Mouse (Mus musculus): Measurements from ENCODE around the gene Stxbp6. TPM values are rescaled to one million over a fixed set of nuclear protein-coding genes. Genes with fewer than 3 reads are reported as not detected.
"Not testable (repeated sequence)": the region's sequence is repeated elsewhere in the genome, so short reads cannot be mapped to it uniquely, and the experiment has no call there.

Stxbp6 gene
- polyA plus RNA-seq, 1 experiment: 6.1 TPM

GRCm38 (mm10) chr12:45056372-45056771 is 18.1 kb downstream of the Stxbp6 start:
- Histone ChIP-seq H3K27me3 (ENCODE audit: control insufficient read depth, insufficient read depth, low read length) (no peaks in the 10 kb centered on the region), H3K27ac (ENCODE audit: control insufficient read depth, insufficient read depth, low read depth, low read length) (no peak overlapping the region), H3K36me3 (ENCODE audit: control insufficient read depth, insufficient read depth, low read length) (no peaks in the 10 kb centered on the region), H3K4me3 (ENCODE audit: control insufficient read depth, low read depth, low read length) (no peak overlapping the region), H3K4me1 (ENCODE audit: control insufficient read depth, insufficient read depth, low read length) (no peaks in the 10 kb centered on the region)
- TF ChIP-seq POLR2A (IDR thresholded peaks at IDR 0.05; ENCODE audit: control insufficient read depth, low read depth, low read length): no peak
- no peak for TF ChIP-seq CTCF (IDR thresholded peaks at IDR 0.05; ENCODE audit: control insufficient read depth, insufficient read depth, insufficient replicate concordance, low read depth, low read length)

DNA sequence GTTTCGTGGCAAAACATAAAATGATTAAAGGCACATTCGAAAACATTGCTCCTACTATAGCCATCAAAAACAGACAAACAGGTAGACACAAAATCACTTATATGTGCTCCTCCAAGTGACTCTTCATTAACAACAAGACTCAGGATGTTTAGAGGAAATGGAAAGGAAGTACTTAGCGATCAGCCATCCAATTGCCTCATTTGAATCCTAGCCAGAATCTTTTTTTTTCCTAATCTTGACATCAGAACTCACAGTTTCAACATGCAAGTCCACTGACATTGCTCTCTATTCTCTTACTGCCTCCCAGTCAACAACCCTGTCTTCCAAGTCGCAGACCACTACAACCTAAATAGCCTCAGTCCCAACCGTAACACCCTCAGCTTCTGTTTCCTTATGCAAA is 21.2 kb downstream of the Stxbp6 start:
- Histone ChIP-seq H3K4me3 (ENCODE audit: control insufficient read depth, low read depth, low read length) (no peak overlapping the region), H3K36me3 (ENCODE audit: control insufficient read depth, insufficient read depth, low read length) (no peaks in the 10 kb centered on the region), H3K27ac (ENCODE audit: control insufficient read depth, insufficient read depth, low read depth, low read length) (no peak overlapping the region), H3K4me1 (ENCODE audit: control insufficient read depth, insufficient read depth, low read length) (no peaks in the 10 kb centered on the region), H3K27me3 (ENCODE audit: control insufficient read depth, insufficient read depth, low read length) (no peaks in the 10 kb centered on the region)
- TF ChIP-seq POLR2A (IDR thresholded peaks at IDR 0.05; ENCODE audit: control insufficient read depth, low read depth, low read length) (no peak), CTCF (IDR thresholded peaks at IDR 0.05; ENCODE audit: control insufficient read depth, insufficient read depth, insufficient replicate concordance, low read depth, low read length) (no peak)

DNA sequence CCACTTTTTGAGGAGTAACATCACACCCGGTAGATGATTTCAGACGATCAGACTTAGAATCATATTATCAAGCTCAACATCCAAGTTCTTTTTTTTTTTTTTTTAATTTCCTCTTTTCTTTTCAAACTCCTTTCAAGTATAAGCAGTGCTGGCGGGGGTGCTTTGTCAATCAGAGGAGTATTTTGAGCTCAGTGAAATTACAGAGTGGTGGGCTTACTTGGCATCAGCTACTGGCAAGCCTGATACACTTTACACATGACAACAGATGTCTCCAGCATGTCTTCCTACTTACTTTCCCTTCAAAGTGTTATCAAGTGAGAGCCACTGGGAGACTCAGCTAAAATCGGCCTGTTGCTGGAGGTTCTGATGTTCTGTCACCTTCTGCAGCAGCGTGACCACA is 21.6 kb downstream of the Stxbp6 start:
- no peak overlapping the region for H3K27ac ChIP-seq (ENCODE audit: control insufficient read depth, insufficient read depth, low read depth, low read length)
- no peak for TF ChIP-seq CTCF (IDR thresholded peaks at IDR 0.05; ENCODE audit: control insufficient read depth, insufficient read depth, insufficient replicate concordance, low read depth, low read length)
- TF ChIP-seq POLR2A (IDR thresholded peaks at IDR 0.05; ENCODE audit: control insufficient read depth, low read depth, low read length): no peak
- H3K27me3 ChIP-seq (ENCODE audit: control insufficient read depth, insufficient read depth, low read length): no peaks in the 10 kb centered on the region
- no peak overlapping the region for H3K4me3 ChIP-seq (ENCODE audit: control insufficient read depth, low read depth, low read length)
- H3K4me1 ChIP-seq (ENCODE audit: control insufficient read depth, insufficient read depth, low read length): no peaks in the 10 kb centered on the region
- H3K36me3 ChIP-seq (ENCODE audit: control insufficient read depth, insufficient read depth, low read length): no peaks in the 10 kb centered on the region

DNA sequence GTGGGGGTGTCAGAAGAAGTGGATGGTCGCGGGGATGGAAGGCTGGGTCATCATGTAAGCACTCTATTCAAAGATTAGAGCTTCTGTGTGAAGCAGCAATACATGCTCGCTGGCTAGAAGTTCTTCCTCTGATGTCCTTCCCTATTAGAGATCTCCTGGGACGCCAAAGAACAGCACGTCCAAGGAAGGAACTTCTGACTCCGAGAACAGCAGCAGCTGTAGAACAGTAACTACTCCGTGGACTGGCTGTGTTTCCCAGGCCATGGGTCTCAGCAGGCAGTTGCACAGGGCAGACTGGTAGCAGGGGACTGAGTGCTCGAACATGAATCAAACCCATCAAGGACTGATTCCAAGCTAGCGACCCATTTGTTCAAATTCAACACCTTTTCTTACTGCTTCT is 24.6 kb downstream of the Stxbp6 start:
- H3K4me1 ChIP-seq (ENCODE audit: control insufficient read depth, insufficient read depth, low read length): no peaks in the 10 kb centered on the region
- no peak overlapping the region for H3K27ac ChIP-seq (ENCODE audit: control insufficient read depth, insufficient read depth, low read depth, low read length)
- TF ChIP-seq POLR2A (IDR thresholded peaks at IDR 0.05; ENCODE audit: control insufficient read depth, low read depth, low read length): no peak
- TF ChIP-seq CTCF (IDR thresholded peaks at IDR 0.05; ENCODE audit: control insufficient read depth, insufficient read depth, insufficient replicate concordance, low read depth, low read length): no peak
- no peaks in the 10 kb centered on the region for H3K36me3 ChIP-seq (ENCODE audit: control insufficient read depth, insufficient read depth, low read length)
- no peak overlapping the region for H3K4me3 ChIP-seq (ENCODE audit: control insufficient read depth, low read depth, low read length)
- H3K27me3 ChIP-seq (ENCODE audit: control insufficient read depth, insufficient read depth, low read length): no peaks in the 10 kb centered on the region

DNA sequence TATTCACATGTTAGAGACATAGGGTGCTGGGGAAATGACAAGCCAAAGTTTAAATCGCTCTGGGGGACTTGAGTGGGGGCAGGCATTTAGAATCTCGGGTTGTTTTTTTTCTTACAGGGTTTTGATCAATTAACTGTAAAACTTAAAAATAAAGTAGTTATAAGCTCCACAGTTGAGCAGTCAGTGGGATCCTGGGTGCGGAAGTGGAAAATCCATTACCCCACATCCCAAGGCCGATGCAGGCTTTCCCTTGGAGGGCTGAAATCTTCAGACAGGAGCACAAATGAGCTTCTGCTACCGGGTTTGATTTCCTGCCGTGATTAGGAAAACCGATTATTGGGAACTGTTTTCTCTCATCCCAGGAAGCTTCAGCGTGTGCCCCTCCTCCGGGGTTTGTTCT is 26.8 kb downstream of the Stxbp6 start:
- not testable (repeated sequence) for H3K36me3 ChIP-seq (ENCODE audit: control insufficient read depth, insufficient read depth, low read length); H3K4me3 ChIP-seq (ENCODE audit: control insufficient read depth, low read depth, low read length); H3K27me3 ChIP-seq (ENCODE audit: control insufficient read depth, insufficient read depth, low read length); H3K27ac ChIP-seq (ENCODE audit: control insufficient read depth, insufficient read depth, low read depth, low read length); H3K4me1 ChIP-seq (ENCODE audit: control insufficient read depth, insufficient read depth, low read length)

DNA sequence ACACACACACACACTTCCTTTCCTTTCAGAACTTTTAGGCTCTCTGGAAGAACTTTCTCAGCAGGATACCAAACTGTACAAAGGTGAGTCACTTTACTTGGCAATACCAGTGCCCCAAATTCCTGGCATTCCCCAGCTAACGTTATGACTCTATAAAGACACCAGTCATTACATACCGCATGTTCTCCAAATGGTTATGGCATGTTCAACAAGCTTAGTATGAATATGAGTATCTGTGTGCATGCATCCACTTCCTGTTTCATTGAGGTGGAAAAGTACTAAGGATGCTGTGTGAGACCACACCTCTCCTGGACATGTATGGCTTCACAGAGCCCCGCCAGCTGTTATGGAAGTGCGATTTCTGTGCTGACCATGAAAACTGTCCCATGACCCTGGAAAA is 27.3 kb downstream of the Stxbp6 start:
- H3K36me3 ChIP-seq (ENCODE audit: control insufficient read depth, insufficient read depth, low read length): no peaks in the 10 kb centered on the region
- peaks cover 2% of the 10 kb centered on the region for H3K4me1 ChIP-seq (ENCODE audit: control insufficient read depth, insufficient read depth, low read length)
- no peak overlapping the region for H3K4me3 ChIP-seq (ENCODE audit: control insufficient read depth, low read depth, low read length)
- no peak overlapping the region for H3K27ac ChIP-seq (ENCODE audit: control insufficient read depth, insufficient read depth, low read depth, low read length)
- TF ChIP-seq CTCF (IDR thresholded peaks at IDR 0.05; ENCODE audit: control insufficient read depth, insufficient read depth, insufficient replicate concordance, low read depth, low read length): no peak
- no peak for TF ChIP-seq POLR2A (IDR thresholded peaks at IDR 0.05; ENCODE audit: control insufficient read depth, low read depth, low read length)
- H3K27me3 ChIP-seq (ENCODE audit: control insufficient read depth, insufficient read depth, low read length): no peaks in the 10 kb centered on the region

DNA sequence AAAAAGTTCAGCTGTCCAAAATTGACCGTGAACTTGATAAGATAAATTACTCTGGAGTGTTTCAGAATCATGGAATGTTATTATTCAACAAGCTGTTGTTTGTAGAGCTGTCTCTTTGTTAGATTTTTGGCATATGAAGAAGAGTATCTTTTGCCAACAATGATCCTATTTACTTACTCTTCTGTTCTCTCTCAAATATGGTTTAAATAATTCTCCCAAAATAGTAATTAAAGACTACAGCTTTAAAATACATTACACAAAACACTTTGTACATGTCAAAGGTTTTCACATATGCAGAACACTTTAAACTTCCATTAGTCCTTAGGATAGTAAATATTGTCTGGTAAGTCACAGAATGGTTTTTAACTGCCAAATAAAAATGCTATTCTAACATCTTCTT is 29.9 kb downstream of the Stxbp6 start:
- no peaks in the 10 kb centered on the region for H3K27me3 ChIP-seq (ENCODE audit: control insufficient read depth, insufficient read depth, low read length)
- H3K4me1 ChIP-seq (ENCODE audit: control insufficient read depth, insufficient read depth, low read length): peaks cover 2% of the 10 kb centered on the region
- no peaks in the 10 kb centered on the region for H3K36me3 ChIP-seq (ENCODE audit: control insufficient read depth, insufficient read depth, low read length)
- no peak for TF ChIP-seq CTCF (IDR thresholded peaks at IDR 0.05; ENCODE audit: control insufficient read depth, insufficient read depth, insufficient replicate concordance, low read depth, low read length)
- no peak for TF ChIP-seq POLR2A (IDR thresholded peaks at IDR 0.05; ENCODE audit: control insufficient read depth, low read depth, low read length)
- no peak overlapping the region for H3K4me3 ChIP-seq (ENCODE audit: control insufficient read depth, low read depth, low read length)
- H3K27ac ChIP-seq (ENCODE audit: control insufficient read depth, insufficient read depth, low read depth, low read length): no peak overlapping the region

- no peaks in the 10 kb centered on the region for H3K27me3 ChIP-seq (ENCODE audit: control insufficient read depth, insufficient read depth, low read length)
- TF ChIP-seq CTCF (IDR thresholded peaks at IDR 0.05; ENCODE audit: control insufficient read depth, insufficient read depth, insufficient replicate concordance, low read depth, low read length) (no peak), POLR2A (IDR thresholded peaks at IDR 0.05; ENCODE audit: control insufficient read depth, low read depth, low read length) (no peak)
- no peak overlapping the region for H3K27ac ChIP-seq (ENCODE audit: control insufficient read depth, insufficient read depth, low read depth, low read length)
- H3K4me1 ChIP-seq (ENCODE audit: control insufficient read depth, insufficient read depth, low read length): peaks cover 2% of the 10 kb centered on the region
- no peaks in the 10 kb centered on the region for H3K36me3 ChIP-seq (ENCODE audit: control insufficient read depth, insufficient read depth, low read length)
- H3K4me3 ChIP-seq (ENCODE audit: control insufficient read depth, low read depth, low read length): no peak overlapping the region
Observed at GRCm38 (mm10) chr12:45042591-45043091, 31.9 kb downstream of the Stxbp6 start.

Measured in testis, adult 2 months (tissue).